8 mouse cellular contexts compared by ENCODE assay signal in the genomic region with DNA sequence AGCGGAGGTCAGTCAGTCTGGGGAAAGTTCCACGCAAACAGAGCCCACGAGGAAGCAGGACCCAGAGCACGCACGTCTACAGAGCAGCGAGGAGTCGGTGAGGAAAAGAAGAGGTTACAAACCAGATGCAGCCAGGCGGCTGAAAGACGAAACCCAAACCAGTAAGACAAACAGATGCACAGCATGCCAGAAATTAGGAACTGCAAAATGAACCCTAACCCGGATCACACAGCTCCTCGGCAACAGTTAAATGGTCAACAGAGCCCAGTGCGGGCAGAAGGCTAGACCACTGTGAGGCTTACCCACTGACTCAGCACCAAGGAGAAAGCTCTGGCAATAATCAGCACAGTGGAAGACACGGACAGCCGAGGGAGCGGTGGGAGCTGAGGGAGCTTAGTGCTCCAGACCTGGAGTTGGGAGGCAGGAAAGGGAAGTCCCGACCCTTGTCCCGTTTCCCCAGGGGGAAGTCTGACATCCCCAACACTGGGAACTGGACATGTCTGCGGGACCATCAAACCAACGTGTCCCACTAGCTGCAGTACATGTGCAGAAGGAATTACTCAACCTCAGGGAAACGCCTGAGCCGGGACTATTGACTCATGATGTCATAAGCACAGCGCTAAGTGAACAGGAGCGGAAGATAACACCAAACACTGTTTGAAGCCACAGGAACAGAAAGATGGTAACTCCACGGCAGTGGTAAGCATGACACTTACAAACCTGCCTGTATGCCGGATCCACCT. TPM values are rescaled to one million over a fixed set of nuclear protein-coding genes. Genes with fewer than 3 reads are reported as not detected.
A peak's percentile ranks its signal among the peaks of the same experiment; 100 is the strongest.
DNase-seq lines count a peak whose midpoint lies in the region; ATAC-seq lines count a peak whose summit lies in the region.

No protein-coding gene starts in this region.

- H3K27me3 ChIP-seq in kidney, embryonic 16.5 days (ENCODE audit: insufficient read depth, low read length): no peaks in the 10 kb centered on the region
- no peaks in the 10 kb centered on the region for H3K27me3 ChIP-seq in embryonic facial prominence, embryonic 15.5 days
- no peaks in the 10 kb centered on the region for H3K27me3 ChIP-seq in limb, embryonic 11.5 days (ENCODE audit: control insufficient read depth, insufficient read depth, low read length)

- H3K4me3 ChIP-seq in kidney, embryonic 16.5 days (ENCODE audit: low read length): no peak overlapping the region
- no peak overlapping the region for H3K4me3 ChIP-seq in embryonic facial prominence, embryonic 15.5 days (replicated peaks)
- no peak overlapping the region for H3K4me3 ChIP-seq in limb, embryonic 11.5 days (ENCODE audit: low read depth, low read length)

- DNase-seq in kidney, adult 18-20 months: no peak
- no peak for DNase-seq in limb, embryonic 11.5 days (ENCODE audit: low spot score)
- DNase-seq in right cerebral cortex, adult 2 months (ENCODE audit: low spot score in 2 of 2): no peak
- DNase-seq in right cerebral cortex, postnatal 10 days (ENCODE audit: low spot score in 2 of 2): no peak
- no peak for DNase-seq in cerebellum, adult 11 months

- H3K9me3 ChIP-seq in kidney, embryonic 16.5 days (ENCODE audit: low read length): no peaks in the 10 kb centered on the region
- no peaks in the 10 kb centered on the region for H3K9me3 ChIP-seq in embryonic facial prominence, embryonic 15.5 days (replicated peaks)
- no peaks in the 10 kb centered on the region for H3K9me3 ChIP-seq in limb, embryonic 11.5 days (ENCODE audit: control insufficient read depth, low read length)

- H3K4me1 ChIP-seq in kidney, embryonic 16.5 days (ENCODE audit: insufficient read depth, low read length): peaks cover 68% of the 10 kb centered on the region
- H3K4me1 ChIP-seq in embryonic facial prominence, embryonic 15.5 days: peaks cover 79% of the 10 kb centered on the region
- H3K4me1 ChIP-seq in limb, embryonic 11.5 days (ENCODE audit: control insufficient read depth, insufficient read depth, low read length): peaks cover 38% of the 10 kb centered on the region

- H3K9ac ChIP-seq in kidney, embryonic 16.5 days (replicated peaks; ENCODE audit: low read length): peak overlapping the region; percentile 23; the same call in 1 of the 2 replicates
- H3K9ac ChIP-seq in embryonic facial prominence, embryonic 15.5 days: no peak overlapping the region
- no peak overlapping the region for H3K9ac ChIP-seq in limb, embryonic 11.5 days (ENCODE audit: low read length)

- peaks cover 44% of the 10 kb centered on the region for H3K36me3 ChIP-seq in kidney, embryonic 16.5 days (ENCODE audit: insufficient read depth, low read length)
- H3K36me3 ChIP-seq in embryonic facial prominence, embryonic 15.5 days: peaks cover 60% of the 10 kb centered on the region
- H3K36me3 ChIP-seq in limb, embryonic 11.5 days (ENCODE audit: control insufficient read depth, insufficient read depth, low read length): peaks cover 28% of the 10 kb centered on the region

- H3K27ac ChIP-seq in kidney, embryonic 16.5 days (ENCODE audit: low read length): peak overlapping the region; percentile 88
- peak overlapping the region; percentile 91 for H3K27ac ChIP-seq in embryonic facial prominence, embryonic 15.5 days (replicated peaks)
- peak overlapping the region; percentile 66; the same call in 1 of the 2 replicates for H3K27ac ChIP-seq in limb, embryonic 11.5 days (replicated peaks; ENCODE audit: low read depth, low read length)

- 45% methylated on average over 25 of the region's 25 CpGs for WGBS in kidney, embryonic 16.5 days
- WGBS in embryonic facial prominence, embryonic 15.5 days: 40% methylated on average over 25 of the region's 25 CpGs
- WGBS in limb, embryonic 11.5 days: 58% methylated on average over 25 of the region's 25 CpGs

- no peak overlapping the region; the same call in 1 of the 2 replicates for H3K4me2 ChIP-seq in kidney, embryonic 16.5 days (replicated peaks; ENCODE audit: low read depth, low read length)
- H3K4me2 ChIP-seq in embryonic facial prominence, embryonic 15.5 days (replicated peaks): peak overlapping the region; percentile 26; the same call in 1 of the 2 replicates
- no peak overlapping the region for H3K4me2 ChIP-seq in limb, embryonic 11.5 days (ENCODE audit: low read depth, severe bottlenecking)

- ATAC-seq in kidney, embryonic 16.5 days (ENCODE audit: low FRiP score, low TSS enrichment): no peak
- no peak for ATAC-seq in embryonic facial prominence, embryonic 15.5 days (ENCODE audit: insufficient number of reproducible peaks, low FRiP score, low TSS enrichment, low read depth)
- ATAC-seq in limb, embryonic 11.5 days (ENCODE audit: insufficient number of reproducible peaks, low FRiP score, low TSS enrichment, low read depth): no peak
- ATAC-seq in megakaryocyte-erythroid progenitor cell, adult 5-6 weeks (replicated peaks; ENCODE audit: low FRiP score, low TSS enrichment, poor library complexity, severe bottlenecking): peak; percentile 8; the same call in 1 of the 2 replicates

RNA-seq across cellular contexts. Expression of a gene that starts 8.4 kb away (rescaled TPM):
- polyA plus RNA-seq in kidney, embryonic 16.5 days (2015; fragmentation: Nextera tagmentation; extraction: Ambion mirVana): 116 and 124 TPM in 2 replicates
- 122 and 129 TPM in 2 replicates for polyA plus RNA-seq in embryonic facial prominence, embryonic 15.5 days (2015; fragmentation: Nextera tagmentation; extraction: Ambion mirVana)
- polyA plus RNA-seq in limb, embryonic 11.5 days (2014; fragmentation: Nextera tagmentation; extraction: Ambion mirVana): 81.9 and 88.6 TPM in 2 replicates
- 33.3 and 36.1 TPM in 2 replicates for total RNA-seq in megakaryocyte-erythroid progenitor cell, adult 5-6 weeks (2014; fragmentation: Nextera tagmentation)
- 38.8 and 45.1 TPM in 2 replicates for total RNA-seq in megakaryocyte-erythroid progenitor cell, adult 5-6 weeks (2017)

RNA-seq across cellular contexts. Expression of a gene that starts 8.5 kb away (rescaled TPM):
- 51.5 and 54.0 TPM in 2 replicates for polyA plus RNA-seq in kidney, embryonic 16.5 days (2015; fragmentation: Nextera tagmentation; extraction: Ambion mirVana)
- polyA plus RNA-seq in embryonic facial prominence, embryonic 15.5 days (2015; fragmentation: Nextera tagmentation; extraction: Ambion mirVana): 41.2 and 43.6 TPM in 2 replicates
- 48.4 and 54.1 TPM in 2 replicates for polyA plus RNA-seq in limb, embryonic 11.5 days (2014; fragmentation: Nextera tagmentation; extraction: Ambion mirVana)
- 39.5 and 50.3 TPM in 2 replicates for total RNA-seq in megakaryocyte-erythroid progenitor cell, adult 5-6 weeks (2014; fragmentation: Nextera tagmentation)
- total RNA-seq in megakaryocyte-erythroid progenitor cell, adult 5-6 weeks (2017): 16.6 and 17.3 TPM in 2 replicates
